ENCODE assay signal across 22 mouse cellular contexts in the genomic region with DNA sequence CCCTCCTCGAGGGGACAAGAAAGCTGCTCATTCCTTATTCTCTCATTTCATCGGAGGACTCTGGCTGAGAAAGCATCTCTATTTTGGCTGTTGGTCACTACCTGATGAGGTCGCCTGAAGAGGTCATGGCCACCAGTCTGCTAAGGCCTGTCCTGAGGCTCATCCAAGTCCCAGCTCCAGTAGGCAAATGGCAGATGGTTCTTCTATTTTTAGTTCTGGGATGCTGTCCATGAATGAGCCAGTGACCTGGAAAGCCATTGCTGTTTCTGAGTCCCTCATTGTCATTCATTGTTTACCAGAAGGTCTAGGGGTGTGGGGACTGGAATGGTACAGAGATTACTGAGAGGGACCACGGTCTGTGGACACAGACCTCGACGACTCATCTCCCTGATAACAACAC.
DNase-seq lines count a peak whose midpoint lies in the region; ATAC-seq lines count a peak whose summit lies in the region.
"Had no signal": no experiment of that assay in that cellular context is flagged by ENCODE, and none has a peak within 500 bp of the region (broad histone marks: within the 10 kb centered on the region; RNA-seq: fewer than 3 reads in every experiment).

No protein-coding gene starts in this region.

- H3K4me2 ChIP-seq in forebrain, embryonic 12.5 days, result no peak overlapping the region
- H3K4me2 ChIP-seq: liver, embryonic 13.5 days; midbrain, embryonic 11.5 days had no signal

- no peaks in the 10 kb centered on the region for H3K27me3 ChIP-seq in forebrain, embryonic 12.5 days
- H3K27me3 ChIP-seq: liver, embryonic 13.5 days had no signal

- WGBS in forebrain, embryonic 12.5 days, result 85% methylated on average over 6 of the region's 6 CpGs

- H3K9me3 ChIP-seq in forebrain, embryonic 12.5 days, result no peaks in the 10 kb centered on the region
- H3K9me3 ChIP-seq: liver, embryonic 13.5 days had no signal

- ATAC-seq in cerebellum, adult (ENCODE audit: insufficient number of reproducible peaks, low FRiP score, low TSS enrichment), result peak; percentile 94
- no peak for ATAC-seq in forebrain, embryonic 12.5 days (ENCODE audit: low FRiP score)
- ATAC-seq: forebrain, embryonic 14.5 days; hindbrain, postnatal 0 days; intestine, postnatal 0 days had no signal

- no peak overlapping the region for H3K27ac ChIP-seq in forebrain, embryonic 12.5 days
- H3K27ac ChIP-seq: hindbrain, postnatal 0 days; left cerebral cortex, adult 2 months; liver, embryonic 13.5 days had no signal

- no peaks in the 10 kb centered on the region for H3K4me1 ChIP-seq in forebrain, embryonic 12.5 days
- H3K4me1 ChIP-seq: liver, embryonic 13.5 days had no signal

- DNase-seq in cerebellum, postnatal 4 days (ENCODE audit: low spot score in 2 of 2), result no peak
- DNase-seq in Muller cell, postnatal 12 days (ENCODE audit: inconsistent ontology term), result peak; percentile 83
- peak; percentile 77 for DNase-seq in cerebellum, adult 8-10 months
- peak; percentile 64 to 74 for DNase-seq in cerebellum, postnatal 36 days
- DNase-seq in spleen, adult 12 weeks (ENCODE audit: low spot score), result no peak
- DNase-seq in adrenal gland, adult 8-10 months, result no peak
- DNase-seq: adrenal gland, postnatal 36 days; gastrocnemius, postnatal 14 days; heart, adult 11 months; kidney, postnatal 4 days; liver, embryonic 13.5 days; lung, adult 2 months; lung, postnatal 14 days; right cerebral cortex, postnatal 25 days; thymus, postnatal 14 days had no signal

- H3K9ac ChIP-seq in forebrain, embryonic 12.5 days, result no peak overlapping the region
- H3K9ac ChIP-seq: liver, embryonic 13.5 days had no signal

- no peak overlapping the region for H3K4me3 ChIP-seq in forebrain, embryonic 12.5 days (replicated peaks)
- H3K4me3 ChIP-seq: left cerebral cortex, adult 2 months; liver, embryonic 13.5 days had no signal

- H3K36me3 ChIP-seq in forebrain, embryonic 12.5 days (replicated peaks), result no peaks in the 10 kb centered on the region
- H3K36me3 ChIP-seq: liver, embryonic 13.5 days had no signal

Comparison
In these comparisons a context has a peak if more than half of its experiments do, and no peak if none do; other contexts are left out.
1. DNase-seq: peak in Muller cell, postnatal 12 days (single experiment), cerebellum, adult 8-10 months (single experiment) and cerebellum, postnatal 36 days (2 of 2); none in cerebellum, postnatal 4 days (0 of 2), spleen, adult 12 weeks (single experiment) and adrenal gland, adult 8-10 months (single experiment).